Mouse (Mus musculus): ENCODE measurements around the gene Arap1. TPM values are rescaled to one million over a fixed set of nuclear protein-coding genes. Genes with fewer than 3 reads are reported as not detected.

Arap1 gene
- polyA plus RNA-seq, 2 experiments: 77.1 to 92.6 TPM

- peaks cover 37% of the 10 kb centered on the region for H3K4me1 ChIP-seq (ENCODE audit: control insufficient read depth, insufficient read depth, low read length)
- 71% methylated on average over 6 of the region's 6 CpGs for WGBS
Observed at GRCm38 (mm10) chr7:101389256-101389655, 41.4 kb downstream of the Arap1 start.

GRCm38 (mm10) chr7:101391909-101392479, 44.1 kb downstream of the Arap1 start:
- H3K4me3 ChIP-seq (replicated peaks; ENCODE audit: low read length): no peak overlapping the region
- no peak for TF ChIP-seq POLR2A (IDR thresholded peaks at IDR 0.05; ENCODE audit: borderline replicate concordance, extremely low read depth, insufficient read depth, insufficient read length)
- H3K9ac ChIP-seq (ENCODE audit: low read depth, low read length, severe bottlenecking): 0 out of 2 replicates have a peak overlapping the region, but pooled peaks have one; percentile 7
- 60% methylated on average over 4 of the region's 4 CpGs for WGBS
- no peaks in the 10 kb centered on the region for H3K27me3 ChIP-seq (ENCODE audit: control insufficient read depth, insufficient read depth, low read length)
- DNase-seq (ENCODE audit: low spot score) (no peak), ATAC-seq (ENCODE audit: low FRiP score, low read depth) (no peak)
- peaks cover 44% of the 10 kb centered on the region for H3K4me1 ChIP-seq (ENCODE audit: control insufficient read depth, insufficient read depth, low read length)
- no peak overlapping the region for H3K4me2 ChIP-seq (replicated peaks; ENCODE audit: low read depth, low read length, severe bottlenecking)
- H3K36me3 ChIP-seq (ENCODE audit: control insufficient read depth, insufficient read depth, low read length): peaks cover 7% of the 10 kb centered on the region
- H3K27ac ChIP-seq (replicated peaks; ENCODE audit: low read depth, low read length): peak overlapping the region; percentile 95
- no peaks in the 10 kb centered on the region for H3K9me3 ChIP-seq (ENCODE audit: control insufficient read depth, low read length)

More at GRCm38 (mm10) chr7:101389256-101389655, 41.4 kb downstream of the Arap1 start:
- ATAC-seq (ENCODE audit: low FRiP score, low read depth) (no peak), DNase-seq (ENCODE audit: low spot score) (no peak)
- H3K9ac ChIP-seq (ENCODE audit: low read depth, low read length, severe bottlenecking): no peak overlapping the region
- H3K27ac ChIP-seq (replicated peaks; ENCODE audit: low read depth, low read length): no peak overlapping the region
- no peak for TF ChIP-seq POLR2A (IDR thresholded peaks at IDR 0.05; ENCODE audit: borderline replicate concordance, extremely low read depth, insufficient read depth, insufficient read length)
- H3K36me3 ChIP-seq (ENCODE audit: control insufficient read depth, insufficient read depth, low read length): peaks cover 3% of the 10 kb centered on the region; the same call in 1 of the 2 replicates
- H3K27me3 ChIP-seq (ENCODE audit: control insufficient read depth, insufficient read depth, low read length): no peaks in the 10 kb centered on the region
- H3K4me2 ChIP-seq (replicated peaks; ENCODE audit: low read depth, low read length, severe bottlenecking): no peak overlapping the region
- H3K9me3 ChIP-seq (ENCODE audit: control insufficient read depth, low read length): no peaks in the 10 kb centered on the region
- no peak overlapping the region for H3K4me3 ChIP-seq (replicated peaks; ENCODE audit: low read length)

GRCm38 (mm10) chr7:101393015-101393414, 45.1 kb downstream of the Arap1 start:
- Histone ChIP-seq H3K27ac (replicated peaks; ENCODE audit: low read depth, low read length) (peak overlapping the region; percentile 95), H3K9me3 (ENCODE audit: control insufficient read depth, low read length) (no peaks in the 10 kb centered on the region), H3K9ac (ENCODE audit: low read depth, low read length, severe bottlenecking) (0 out of 2 replicates have a peak overlapping the region, but pooled peaks have one; percentile 51), H3K36me3 (ENCODE audit: control insufficient read depth, insufficient read depth, low read length) (peaks cover 7% of the 10 kb centered on the region), H3K4me1 (ENCODE audit: control insufficient read depth, insufficient read depth, low read length) (peaks cover 44% of the 10 kb centered on the region), H3K4me2 (replicated peaks; ENCODE audit: low read depth, low read length, severe bottlenecking) (0 out of 2 replicates have a peak overlapping the region, but pooled peaks have one; percentile 61), H3K27me3 (ENCODE audit: control insufficient read depth, insufficient read depth, low read length) (no peaks in the 10 kb centered on the region), H3K4me3 (replicated peaks; ENCODE audit: low read length) (no peak overlapping the region)
- no peak for TF ChIP-seq POLR2A (IDR thresholded peaks at IDR 0.05; ENCODE audit: borderline replicate concordance, extremely low read depth, insufficient read depth, insufficient read length)
- DNase-seq (ENCODE audit: low spot score) (peak; percentile 55), ATAC-seq (ENCODE audit: low FRiP score, low read depth) (no peak)
- WGBS: 20% methylated on average over 4 of the region's 4 CpGs

GRCm38 (mm10) chr7:101393694-101394504, 46.0 kb downstream of the Arap1 start:
- peaks cover 15% of the 10 kb centered on the region for H3K36me3 ChIP-seq (ENCODE audit: control insufficient read depth, insufficient read depth, low read length)
- WGBS: 26% methylated on average over 8 of the region's 8 CpGs
- no peaks in the 10 kb centered on the region for H3K9me3 ChIP-seq (ENCODE audit: control insufficient read depth, low read length)
- peaks cover 44% of the 10 kb centered on the region for H3K4me1 ChIP-seq (ENCODE audit: control insufficient read depth, insufficient read depth, low read length)
- TF ChIP-seq POLR2A (IDR thresholded peaks at IDR 0.05; ENCODE audit: borderline replicate concordance, extremely low read depth, insufficient read depth, insufficient read length): no peak
- H3K9ac ChIP-seq (ENCODE audit: low read depth, low read length, severe bottlenecking): peak overlapping the region; percentile 51
- H3K27me3 ChIP-seq (ENCODE audit: control insufficient read depth, insufficient read depth, low read length): no peaks in the 10 kb centered on the region
- peak overlapping the region; percentile 61 for H3K4me2 ChIP-seq (replicated peaks; ENCODE audit: low read depth, low read length, severe bottlenecking)
- peak overlapping the region; percentile 36 for H3K4me3 ChIP-seq (replicated peaks; ENCODE audit: low read length)
- DNase-seq (ENCODE audit: low spot score) (peak; percentile 90), ATAC-seq (ENCODE audit: low FRiP score, low read depth) (peak; percentile 80)
- peak overlapping the region; percentile 95 for H3K27ac ChIP-seq (replicated peaks; ENCODE audit: low read depth, low read length)

GRCm38 (mm10) chr7:101394569-101394968, 46.7 kb downstream of the Arap1 start:
- Histone ChIP-seq H3K4me3 (replicated peaks; ENCODE audit: low read length) (peak overlapping the region; percentile 36), H3K4me2 (replicated peaks; ENCODE audit: low read depth, low read length, severe bottlenecking) (peak overlapping the region; percentile 61), H3K27me3 (ENCODE audit: control insufficient read depth, insufficient read depth, low read length) (no peaks in the 10 kb centered on the region), H3K9me3 (ENCODE audit: control insufficient read depth, low read length) (no peaks in the 10 kb centered on the region), H3K36me3 (ENCODE audit: control insufficient read depth, insufficient read depth, low read length) (peaks cover 19% of the 10 kb centered on the region), H3K27ac (replicated peaks; ENCODE audit: low read depth, low read length) (peak overlapping the region; percentile 95), H3K4me1 (ENCODE audit: control insufficient read depth, insufficient read depth, low read length) (peaks cover 44% of the 10 kb centered on the region), H3K9ac (ENCODE audit: low read depth, low read length, severe bottlenecking) (peak overlapping the region; percentile 51)
- ATAC-seq (ENCODE audit: low FRiP score, low read depth) (0 out of 2 replicates have a peak, but pooled peaks have one; percentile 1), DNase-seq (ENCODE audit: low spot score) (no peak)
- 47% methylated on average over 3 of the region's 3 CpGs for WGBS
- TF ChIP-seq POLR2A (IDR thresholded peaks at IDR 0.05; ENCODE audit: borderline replicate concordance, extremely low read depth, insufficient read depth, insufficient read length): no peak

Measured in limb, embryonic 14.5 days (tissue).